Mouse (Mus musculus) small intestine, adult 2 months (tissue): ENCODE measurements at regions not wholly inside any gene's neighbourhood (a gene's known extent, or its start where the extent isn't known, plus 50 kb on each side); places are given as distances from the start of the nearest gene placed in this dataset.
A peak's percentile ranks its signal among the peaks of the same experiment; 100 is the strongest.

ENCODE experiments used
- H3K27ac ChIP-seq: fragments of 200-500 bp; 2 replicates; pipeline ENCODE4 v1.5.1; 2012; ENCODE audit warnings: low read depth, low read length, control low read depth, inconsistent platforms; ENCODE audit not compliant: insufficient read depth
- H3K27me3 ChIP-seq: fragments of 200-500 bp; 2 replicates; pipeline ENCODE4 v1.6.1; 2012; ENCODE audit warnings: mild to moderate bottlenecking, moderate library complexity, low read length, inconsistent platforms; ENCODE audit not compliant: control insufficient read depth, insufficient read depth
- H3K36me3 ChIP-seq: fragments of 200-500 bp; 2 replicates; pipeline ENCODE4 v1.6.1; 2012; ENCODE audit warnings: mild to moderate bottlenecking, low read length, control low read depth, inconsistent platforms; ENCODE audit not compliant: control insufficient read depth, insufficient read depth
- H3K4me1 ChIP-seq: fragments of 200-500 bp; 2 replicates; pipeline ENCODE4 v1.6.1; 2012; ENCODE audit warnings: low read length, inconsistent platforms, mixed read lengths; ENCODE audit not compliant: control insufficient read depth, insufficient read depth, insufficient read length
- H3K4me3 ChIP-seq: fragments of 200-500 bp; 2 replicates; pipeline ENCODE4 v1.5.1; 2012; ENCODE audit warnings: low read depth, mild to moderate bottlenecking, control low read depth, inconsistent platforms, low read length, moderate library complexity
- CTCF ChIP-seq: fragments of 200-500 bp; IDR thresholded peaks from 2 replicates; pipeline ENCODE4 v1.5.1; 2012; ENCODE audit warnings: low read depth, mild to moderate bottlenecking, control low read depth, inconsistent platforms, low read length, moderate library complexity, mixed read lengths; ENCODE audit not compliant: insufficient replicate concordance, insufficient read length; ENCODE audit errors: extremely low read depth
- POLR2A ChIP-seq: fragments of 200-500 bp; IDR thresholded peaks from 2 replicates; pipeline ENCODE4 v1.6.1; 2012; ENCODE audit warnings: low read depth, mild to moderate bottlenecking, control low read depth, inconsistent platforms, low read length, moderate library complexity
- WGBS: fragments of 180-500 bp; shearing (Covaris S2); methylation state at CpG from one replicate; pipeline ENCODE4 v1.1.7; 2018; 5-methylcytosine and 5-hydroxymethylcytosine counted together

DNA sequence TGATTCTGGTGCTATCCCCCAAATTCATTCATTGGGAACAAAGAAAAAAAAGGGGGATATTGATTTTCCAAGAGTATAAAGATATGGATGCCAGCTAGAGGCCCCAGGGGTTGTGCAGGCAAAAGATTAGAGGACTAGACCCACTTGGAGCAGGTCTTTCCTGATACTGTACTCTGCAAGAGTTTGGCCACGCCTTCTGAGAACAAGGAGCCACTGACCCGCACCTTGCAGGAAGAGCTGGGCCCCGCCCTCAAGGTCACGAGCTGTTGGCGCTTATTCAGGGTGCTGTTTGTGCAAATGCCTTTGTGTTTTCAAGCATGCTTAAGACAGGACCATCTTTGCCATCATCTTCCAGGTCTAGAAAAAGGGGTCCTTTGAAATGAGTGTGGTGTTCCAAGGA is 54.5 kb upstream of the Slc7a1 start:
- Histone ChIP-seq H3K36me3 (no peaks in the 10 kb centered on the region), H3K27me3 (no peaks in the 10 kb centered on the region), H3K4me1 (no peaks in the 10 kb centered on the region), H3K4me3 (no peak overlapping the region), H3K27ac (no peak overlapping the region)
- WGBS, result 24% methylated on average over 5 of the region's 5 CpGs
- no peak for TF ChIP-seq POLR2A
- no peak for TF ChIP-seq CTCF

DNA sequence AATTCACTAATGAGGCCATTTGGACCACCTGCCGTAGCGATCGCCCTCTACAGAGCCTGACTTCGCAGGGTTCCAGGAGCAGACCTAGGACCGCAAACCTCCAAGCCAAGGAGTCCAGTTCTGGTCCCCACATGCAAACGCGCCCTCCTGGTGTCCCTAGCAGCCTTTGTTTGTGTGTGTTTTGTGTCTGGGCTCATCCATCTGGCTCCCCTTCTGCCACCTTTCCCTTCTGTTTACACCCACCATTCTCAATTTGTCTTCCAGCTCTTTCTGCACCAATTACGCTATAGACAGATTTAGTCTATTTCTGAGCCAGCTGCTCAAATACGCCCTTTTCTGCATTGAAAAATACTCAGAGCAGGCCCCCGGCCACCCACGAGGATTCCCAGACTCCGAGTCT is 54.1 kb upstream of the Slc7a1 start:
- WGBS, result 70% methylated on average over 12 of the region's 12 CpGs
- Histone ChIP-seq H3K36me3 (no peaks in the 10 kb centered on the region), H3K4me1 (no peaks in the 10 kb centered on the region), H3K4me3 (no peak overlapping the region), H3K27ac (no peak overlapping the region), H3K27me3 (no peaks in the 10 kb centered on the region)
- TF ChIP-seq CTCF, result no peak
- TF ChIP-seq POLR2A, result no peak

DNA sequence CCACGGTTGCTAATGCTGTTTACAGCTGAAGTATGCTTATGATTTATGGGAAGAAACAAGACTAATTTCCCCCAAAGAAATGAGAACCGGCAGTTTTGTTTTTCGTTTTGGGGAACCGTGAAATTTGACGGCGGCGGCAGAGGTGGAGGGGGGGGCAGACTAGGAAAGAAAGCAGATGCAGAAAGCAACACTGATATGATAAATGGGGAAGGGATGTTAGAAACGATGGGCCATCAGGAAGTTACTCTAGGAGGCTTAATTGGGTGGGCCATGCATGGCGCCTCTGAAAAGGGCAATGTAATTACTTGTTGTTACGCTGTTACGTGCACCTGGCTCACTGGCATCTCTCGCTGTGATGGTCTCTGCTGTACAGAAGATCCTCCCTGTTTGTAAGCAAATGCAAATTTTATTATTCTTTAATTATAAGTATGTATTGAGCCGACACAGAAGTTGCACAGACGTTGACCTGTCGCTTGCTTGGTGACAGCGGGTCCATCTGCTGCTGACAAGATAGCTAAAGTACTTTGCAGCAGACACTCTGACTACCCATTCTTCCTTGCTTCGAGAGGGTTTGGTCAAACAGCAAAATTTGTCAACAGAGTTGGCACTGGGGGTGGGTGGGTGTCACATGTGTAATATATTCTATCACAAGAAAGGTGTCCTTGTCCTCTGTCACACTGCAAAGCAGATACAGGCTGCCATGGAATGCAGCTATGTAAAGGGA is 53.4 kb upstream of the Slc7a1 start:
- Histone ChIP-seq H3K36me3 (no peaks in the 10 kb centered on the region), H3K27ac (no peak overlapping the region), H3K4me1 (no peaks in the 10 kb centered on the region), H3K4me3 (no peak overlapping the region), H3K27me3 (no peaks in the 10 kb centered on the region)
- 86% methylated on average over 17 of the region's 17 CpGs for WGBS
- TF ChIP-seq CTCF, result no peak
- TF ChIP-seq POLR2A, result no peak

DNA sequence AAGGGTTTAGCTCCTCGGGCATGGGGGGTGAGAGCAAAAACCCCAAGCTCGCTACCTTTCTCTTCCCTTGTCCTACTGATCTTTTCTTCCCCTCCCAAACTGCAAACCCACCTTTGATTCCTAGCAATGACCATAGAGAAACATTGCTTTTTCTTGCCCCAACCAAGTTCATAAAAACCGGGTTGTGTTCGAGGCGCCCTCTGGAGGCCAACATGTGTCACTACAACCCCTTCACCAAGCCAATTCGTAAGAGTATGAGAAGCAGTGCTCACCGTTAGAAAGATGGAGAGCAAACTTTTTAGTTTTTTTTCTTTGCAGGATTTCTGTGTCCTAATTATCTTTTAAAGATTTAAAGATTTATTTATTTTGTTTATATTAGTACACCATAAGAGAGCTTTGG is 52.1 kb upstream of the Slc7a1 start:
- Histone ChIP-seq H3K4me3 (no peak overlapping the region), H3K27ac (no peak overlapping the region), H3K36me3 (no peaks in the 10 kb centered on the region), H3K27me3 (no peaks in the 10 kb centered on the region), H3K4me1 (no peaks in the 10 kb centered on the region)
- peak; percentile 93; the same call in 1 of the 2 replicates for TF ChIP-seq CTCF
- no peak for TF ChIP-seq POLR2A
- WGBS, result 31% methylated on average over 7 of the region's 7 CpGs

DNA sequence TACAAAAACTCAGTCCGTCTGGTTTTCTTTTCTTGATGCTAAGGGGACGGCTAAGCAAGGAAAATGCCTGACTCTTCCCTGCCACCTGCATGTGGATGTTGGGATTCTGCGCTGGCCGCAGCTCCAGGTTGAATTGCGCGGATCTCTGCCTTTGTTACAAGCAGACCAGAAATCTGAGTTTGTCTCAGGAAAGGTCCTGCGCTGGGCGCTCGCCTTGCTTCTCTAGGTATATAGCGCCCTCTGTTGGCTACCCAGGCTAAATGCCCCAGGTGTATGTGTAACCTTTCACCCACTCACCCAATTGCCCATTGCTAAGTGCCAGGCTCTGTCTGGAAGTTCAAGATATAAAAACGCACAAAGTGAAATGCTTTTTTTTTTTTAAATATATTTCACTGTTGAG is 51.2 kb upstream of the Slc7a1 start:
- H3K4me1 ChIP-seq, result no peaks in the 10 kb centered on the region
- H3K4me3 ChIP-seq, result no peak overlapping the region
- 13% methylated on average over 11 of the region's 11 CpGs for WGBS
- no peak for TF ChIP-seq POLR2A
- TF ChIP-seq CTCF, result peak; percentile 80; the same call in 1 of the 2 replicates
- H3K27me3 ChIP-seq, result no peaks in the 10 kb centered on the region
- no peaks in the 10 kb centered on the region for H3K36me3 ChIP-seq
- no peak overlapping the region for H3K27ac ChIP-seq
